Mouse (Mus musculus): ENCODE data around the gene Nup214. TPM values are rescaled to one million over a fixed set of nuclear protein-coding genes. Genes with fewer than 3 reads are reported as not detected.

Nup214 gene
- polyA plus RNA-seq, 1 experiment = 29.5 TPM

DNA sequence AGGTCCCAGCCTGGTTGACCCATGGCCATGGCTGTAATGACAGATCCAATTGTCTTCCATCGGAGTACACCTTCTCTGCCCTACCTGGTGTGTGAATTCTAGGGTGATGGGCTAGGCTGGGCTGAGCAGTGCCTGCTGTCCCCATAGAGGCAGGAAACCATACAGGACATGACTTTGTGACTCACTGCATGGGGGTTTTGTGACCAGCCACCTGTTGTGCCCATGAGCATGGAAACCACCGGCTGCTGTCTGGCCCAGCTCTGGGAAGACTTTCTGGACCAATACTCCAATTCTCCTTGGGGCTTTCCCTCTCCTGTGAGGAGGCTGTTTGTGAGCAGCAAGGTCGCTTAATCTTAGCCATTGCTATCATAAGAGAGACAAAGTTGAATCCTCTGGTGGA lies 21.5 kb upstream of the Nup214 start:
- Histone ChIP-seq H3K4me3 (ENCODE audit: extremely low read depth, insufficient read depth, insufficient read length) (no peak overlapping the region), H3K27me3 (ENCODE audit: control insufficient read depth, insufficient read depth, low read length) (peaks cover 10% of the 10 kb centered on the region; the same call in 1 of the 2 replicates), H3K4me1 (ENCODE audit: control insufficient read depth, insufficient read depth, insufficient read length) (peaks cover 3% of the 10 kb centered on the region), H3K27ac (ENCODE audit: insufficient read depth, low read length) (no peak overlapping the region), H3K36me3 (ENCODE audit: control insufficient read depth, insufficient read depth, low read length) (no peaks in the 10 kb centered on the region)
- WGBS = 74% methylated on average over 3 of the region's 3 CpGs
- no peak for DNase-seq (ENCODE audit: low read depth in 1 of 2, low spot score in 2 of 2)
- TF ChIP-seq CTCF (IDR thresholded peaks at IDR 0.05; ENCODE audit: extremely low read depth, insufficient read depth, insufficient read length, insufficient replicate concordance) (no peak), POLR2A (IDR thresholded peaks at IDR 0.05; ENCODE audit: low read depth, low read length) (no peak)

DNA sequence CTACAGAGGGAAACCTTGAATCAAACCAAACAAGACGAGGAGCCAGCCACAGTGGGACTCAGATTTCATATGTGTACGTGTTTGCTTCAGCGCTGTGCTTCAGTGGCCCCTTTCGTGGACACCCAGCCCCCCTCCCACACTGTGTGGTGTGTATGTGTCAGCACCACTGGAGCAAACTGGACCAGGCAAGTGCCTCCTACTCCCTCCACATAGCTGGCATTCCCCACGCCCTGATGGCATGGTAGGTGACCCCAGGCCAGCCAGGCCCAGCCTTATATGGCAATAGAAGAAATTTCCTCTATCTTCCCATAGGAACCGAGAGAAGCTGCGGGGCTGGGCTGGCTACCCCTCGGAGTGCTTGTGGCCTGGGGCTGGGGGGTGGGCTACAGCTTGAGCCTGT lies 20.5 kb upstream of the Nup214 start:
- WGBS = 91% methylated on average over 8 of the region's 8 CpGs
- no peak for DNase-seq (ENCODE audit: low read depth in 1 of 2, low spot score in 2 of 2)
- Histone ChIP-seq H3K27ac (ENCODE audit: insufficient read depth, low read length) (no peak overlapping the region), H3K4me1 (ENCODE audit: control insufficient read depth, insufficient read depth, insufficient read length) (peaks cover 3% of the 10 kb centered on the region), H3K4me3 (ENCODE audit: extremely low read depth, insufficient read depth, insufficient read length) (no peak overlapping the region), H3K27me3 (ENCODE audit: control insufficient read depth, insufficient read depth, low read length) (peaks cover 10% of the 10 kb centered on the region; the same call in 1 of the 2 replicates), H3K36me3 (ENCODE audit: control insufficient read depth, insufficient read depth, low read length) (no peaks in the 10 kb centered on the region)
- TF ChIP-seq CTCF (IDR thresholded peaks at IDR 0.05; ENCODE audit: extremely low read depth, insufficient read depth, insufficient read length, insufficient replicate concordance) (no peak), POLR2A (IDR thresholded peaks at IDR 0.05; ENCODE audit: low read depth, low read length) (no peak)

DNA sequence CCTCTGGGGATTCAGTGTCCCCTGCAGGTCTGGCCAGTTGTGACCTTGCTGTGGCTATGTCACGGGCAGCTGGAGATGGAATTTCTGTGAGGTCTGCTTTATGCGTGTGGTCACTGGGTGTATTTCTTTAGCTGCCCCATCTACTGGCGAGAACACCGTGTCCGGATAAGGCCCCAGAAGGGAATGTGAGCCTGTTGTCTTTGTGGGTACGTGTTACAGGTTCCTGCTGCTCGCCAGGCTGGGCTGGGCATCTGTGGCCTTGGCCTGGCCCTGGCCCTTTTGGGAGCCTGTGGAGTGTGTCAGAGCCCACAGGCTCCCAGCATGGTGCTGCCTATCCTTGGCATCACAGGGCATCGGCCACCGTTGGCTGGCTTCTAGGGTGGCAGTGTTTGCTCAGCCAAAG lies 19.5 kb upstream of the Nup214 start:
- no peak for TF ChIP-seq CTCF (IDR thresholded peaks at IDR 0.05; ENCODE audit: extremely low read depth, insufficient read depth, insufficient read length, insufficient replicate concordance)
- no peak for TF ChIP-seq POLR2A (IDR thresholded peaks at IDR 0.05; ENCODE audit: low read depth, low read length)
- no peaks in the 10 kb centered on the region for H3K36me3 ChIP-seq (ENCODE audit: control insufficient read depth, insufficient read depth, low read length)
- peaks cover 3% of the 10 kb centered on the region for H3K4me1 ChIP-seq (ENCODE audit: control insufficient read depth, insufficient read depth, insufficient read length)
- no peak overlapping the region for H3K4me3 ChIP-seq (ENCODE audit: extremely low read depth, insufficient read depth, insufficient read length)
- no peak for DNase-seq (ENCODE audit: low read depth in 1 of 2, low spot score in 2 of 2)
- H3K27ac ChIP-seq (ENCODE audit: insufficient read depth, low read length) = no peak overlapping the region
- H3K27me3 ChIP-seq (ENCODE audit: control insufficient read depth, insufficient read depth, low read length) = peaks cover 10% of the 10 kb centered on the region; the same call in 1 of the 2 replicates
- WGBS = 87% methylated on average over 9 of the region's 9 CpGs

DNA sequence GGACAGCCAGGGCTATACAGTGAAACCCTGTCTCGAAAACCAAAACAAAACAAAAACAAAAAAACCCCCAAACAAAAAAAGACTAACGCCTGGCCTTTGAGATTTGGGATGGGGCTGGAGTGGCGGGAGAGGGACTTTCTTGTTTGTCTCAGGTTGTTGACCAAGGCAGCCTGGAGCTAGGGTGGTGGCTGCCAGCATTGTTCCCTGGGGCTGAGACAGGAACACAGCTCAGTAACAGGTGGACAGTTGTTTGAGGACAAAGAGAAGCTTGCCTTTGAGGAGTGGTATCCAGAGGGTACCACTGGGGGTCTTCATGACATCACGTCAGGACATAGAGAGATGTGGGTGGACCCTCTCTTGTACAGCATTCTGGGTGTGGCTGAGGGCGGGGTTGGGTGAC lies 18.6 kb upstream of the Nup214 start:
- Histone ChIP-seq H3K27ac (ENCODE audit: insufficient read depth, low read length) (no peak overlapping the region), H3K4me1 (ENCODE audit: control insufficient read depth, insufficient read depth, insufficient read length) (no peaks in the 10 kb centered on the region; the same call in 1 of the 2 replicates), H3K27me3 (ENCODE audit: control insufficient read depth, insufficient read depth, low read length) (0 out of 2 replicates have a peak, but pooled peaks cover 2% of the 10 kb centered on the region), H3K36me3 (ENCODE audit: control insufficient read depth, insufficient read depth, low read length) (no peaks in the 10 kb centered on the region), H3K4me3 (ENCODE audit: extremely low read depth, insufficient read depth, insufficient read length) (no peak overlapping the region)
- 89% methylated on average over 5 of the region's 5 CpGs for WGBS
- TF ChIP-seq POLR2A (IDR thresholded peaks at IDR 0.05; ENCODE audit: low read depth, low read length) = no peak
- TF ChIP-seq CTCF (IDR thresholded peaks at IDR 0.05; ENCODE audit: extremely low read depth, insufficient read depth, insufficient read length, insufficient replicate concordance) = no peak
- no peak for DNase-seq (ENCODE audit: low read depth in 1 of 2, low spot score in 2 of 2)

DNA sequence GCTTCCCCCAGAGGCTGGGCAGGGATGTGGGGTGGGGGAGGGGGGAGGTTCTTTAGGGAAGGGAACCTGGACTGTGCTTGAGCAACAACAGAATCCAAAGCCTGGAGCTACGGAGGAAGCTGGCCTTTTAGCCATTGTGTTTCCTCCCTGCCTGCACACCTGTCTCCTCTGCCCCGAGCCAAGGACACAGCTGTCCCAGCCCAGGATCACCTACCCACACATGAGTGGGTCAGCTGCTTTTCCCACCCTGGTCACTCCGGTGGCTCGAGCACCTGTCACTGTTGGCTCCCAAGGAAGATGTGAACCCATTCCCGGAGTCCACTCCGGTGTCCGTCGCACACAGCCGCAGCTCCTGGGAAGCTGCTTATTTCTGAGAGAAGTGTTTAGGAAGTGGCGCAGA lies 17.0 kb upstream of the Nup214 start:
- TF ChIP-seq POLR2A (IDR thresholded peaks at IDR 0.05; ENCODE audit: low read depth, low read length) (no peak), CTCF (IDR thresholded peaks at IDR 0.05; ENCODE audit: extremely low read depth, insufficient read depth, insufficient read length, insufficient replicate concordance) (no peak)
- no peak overlapping the region for H3K4me3 ChIP-seq (ENCODE audit: extremely low read depth, insufficient read depth, insufficient read length)
- H3K4me1 ChIP-seq (ENCODE audit: control insufficient read depth, insufficient read depth, insufficient read length) = no peaks in the 10 kb centered on the region
- no peaks in the 10 kb centered on the region for H3K27me3 ChIP-seq (ENCODE audit: control insufficient read depth, insufficient read depth, low read length)
- no peak for DNase-seq (ENCODE audit: low read depth in 1 of 2, low spot score in 2 of 2)
- H3K36me3 ChIP-seq (ENCODE audit: control insufficient read depth, insufficient read depth, low read length) = no peaks in the 10 kb centered on the region
- H3K27ac ChIP-seq (ENCODE audit: insufficient read depth, low read length) = no peak overlapping the region
- 92% methylated on average over 10 of the region's 10 CpGs for WGBS

DNA sequence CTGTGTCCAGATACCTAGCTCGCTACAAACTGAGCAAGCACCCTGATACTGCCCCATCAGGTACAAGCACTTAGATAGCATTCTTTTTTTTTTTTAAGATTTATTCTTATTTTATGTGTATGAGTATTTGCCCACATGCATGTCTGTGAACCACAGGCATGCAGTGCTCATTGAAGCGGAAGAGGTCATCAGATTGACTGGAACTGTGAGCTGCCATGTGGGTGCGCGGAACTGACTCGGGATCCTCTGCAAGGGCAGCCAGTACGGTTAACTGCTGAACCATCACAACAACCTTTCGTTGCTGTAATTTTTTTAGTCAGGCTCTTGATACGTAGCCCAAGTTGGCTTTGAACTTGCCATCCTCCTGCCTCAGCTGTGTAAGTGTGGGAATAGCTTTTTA lies 13.2 kb upstream of the Nup214 start:
- 92% methylated on average over 8 of the region's 8 CpGs for WGBS
- no peak overlapping the region for H3K27ac ChIP-seq (ENCODE audit: insufficient read depth, low read length)

GRCm38 (mm10) chr2:31961791-31962222 lies 12.4 kb upstream of the Nup214 start:
- Histone ChIP-seq H3K4me3 (ENCODE audit: extremely low read depth, insufficient read depth, insufficient read length) (no peak overlapping the region), H3K4me1 (ENCODE audit: control insufficient read depth, insufficient read depth, insufficient read length) (no peaks in the 10 kb centered on the region), H3K27me3 (ENCODE audit: control insufficient read depth, insufficient read depth, low read length) (no peaks in the 10 kb centered on the region), H3K36me3 (ENCODE audit: control insufficient read depth, insufficient read depth, low read length) (no peaks in the 10 kb centered on the region), H3K27ac (ENCODE audit: insufficient read depth, low read length) (no peak overlapping the region)
- no peak for DNase-seq (ENCODE audit: low read depth in 1 of 2, low spot score in 2 of 2)
- WGBS = 66% methylated on average over 4 of the region's 4 CpGs
- no peak for TF ChIP-seq CTCF (IDR thresholded peaks at IDR 0.05; ENCODE audit: extremely low read depth, insufficient read depth, insufficient read length, insufficient replicate concordance)
- no peak for TF ChIP-seq POLR2A (IDR thresholded peaks at IDR 0.05; ENCODE audit: low read depth, low read length)

More for the DNA sequence above, 13.2 kb upstream of the Nup214 start:
- TF ChIP-seq POLR2A (IDR thresholded peaks at IDR 0.05; ENCODE audit: low read depth, low read length) (no peak), CTCF (IDR thresholded peaks at IDR 0.05; ENCODE audit: extremely low read depth, insufficient read depth, insufficient read length, insufficient replicate concordance) (no peak)
- no peak for DNase-seq (ENCODE audit: low read depth in 1 of 2, low spot score in 2 of 2)
- Histone ChIP-seq H3K4me3 (ENCODE audit: extremely low read depth, insufficient read depth, insufficient read length) (no peak overlapping the region), H3K27me3 (ENCODE audit: control insufficient read depth, insufficient read depth, low read length) (no peaks in the 10 kb centered on the region), H3K36me3 (ENCODE audit: control insufficient read depth, insufficient read depth, low read length) (no peaks in the 10 kb centered on the region), H3K4me1 (ENCODE audit: control insufficient read depth, insufficient read depth, insufficient read length) (no peaks in the 10 kb centered on the region)

All from spleen, adult 2 months (tissue).